Mouse (Mus musculus) megakaryocyte-erythroid progenitor cell, adult 5-6 weeks (primary cell): ENCODE data around the gene Nup93. TPM values are rescaled to one million over a fixed set of nuclear protein-coding genes. Genes with fewer than 3 reads are reported as not detected.

ENCODE experiments used
- ATAC-seq: replicated peaks from 2 replicates; pipeline ENCODE4 v1.8.0; 2016; ENCODE audit warnings: mild to moderate bottlenecking, inconsistent platforms; ENCODE audit not compliant: severe bottlenecking, poor library complexity, low FRiP score, low TSS enrichment
- total RNA-seq, 2 experiments: library from RNA; stranded (forward) in 1 of 2; stranded (reverse) in 1 of 2; fragments of 200-1000, 215-1000 nt in 1 of 2; fragments of >200 nt in 1 of 2; fragmentation: Nextera tagmentation in 1 of 2; gene quantifications; 2 replicates each; pipeline ENCODE4 v1.2.3; 2014 to 2017

The Nup93 gene
- total RNA-seq, 2 experiments from 2014 or later, result 55.1 to 66.6 TPM

GRCm38 (mm10) chr8:94184357-94184843, 30.0 kb upstream of the Nup93 start:
- no peak for ATAC-seq

GRCm38 (mm10) chr8:94185791-94186190, 28.6 kb upstream of the Nup93 start:
- no peak for ATAC-seq

GRCm38 (mm10) chr8:94186542-94186941, 27.8 kb upstream of the Nup93 start:
- peak; percentile 51 for ATAC-seq

- ATAC-seq, result no peak
Observed at GRCm38 (mm10) chr8:94187290-94188002, 26.9 kb upstream of the Nup93 start.

- ATAC-seq, result no peak
Observed at GRCm38 (mm10) chr8:94189275-94190031, 24.9 kb upstream of the Nup93 start.

- peak; percentile 73 for ATAC-seq
Observed at GRCm38 (mm10) chr8:94191101-94191691, 23.2 kb upstream of the Nup93 start.

- ATAC-seq, result no peak
Observed at GRCm38 (mm10) chr8:94192926-94193325, 21.4 kb upstream of the Nup93 start.

GRCm38 (mm10) chr8:94194591-94195223, 19.7 kb upstream of the Nup93 start:
- no peak for ATAC-seq

GRCm38 (mm10) chr8:94199202-94199869, 15.0 kb upstream of the Nup93 start:
- ATAC-seq, result peak; percentile 68

- no peak for ATAC-seq
Observed at GRCm38 (mm10) chr8:94204043-94204442, 10.3 kb upstream of the Nup93 start.

- peak; percentile 87 for ATAC-seq
Observed at GRCm38 (mm10) chr8:94205736-94206135, 8.6 kb upstream of the Nup93 start.

- ATAC-seq, result no peak
Observed at GRCm38 (mm10) chr8:94206256-94206655, 8.1 kb upstream of the Nup93 start.

GRCm38 (mm10) chr8:94207491-94207890, 6.9 kb upstream of the Nup93 start:
- no peak for ATAC-seq

GRCm38 (mm10) chr8:94209639-94210038, 4.7 kb upstream of the Nup93 start:
- ATAC-seq, result no peak

GRCm38 (mm10) chr8:94210225-94210624, 4.1 kb upstream of the Nup93 start:
- no peak for ATAC-seq

- ATAC-seq, result no peak
Observed at GRCm38 (mm10) chr8:94213819-94214218, 545 bp upstream of the Nup93 start.

GRCm38 (mm10) chr8:94227381-94227939, 13.1 kb downstream of the Nup93 start:
- no peak for ATAC-seq

- ATAC-seq, result peak; percentile 97
Observed at GRCm38 (mm10) chr8:94240240-94240751, 25.9 kb downstream of the Nup93 start.
